Mouse (Mus musculus): ENCODE measurements around the gene Shank2. TPM values are rescaled to one million over a fixed set of nuclear protein-coding genes. Genes with fewer than 3 reads are reported as not detected.

Shank2 gene
- total and polyA plus RNA-seq, 2 experiments from 2014 or later, result 0.19 to 0.95 TPM

GRCm38 (mm10) chr7:144030796-144031195 lies 29.1 kb downstream of the Shank2 start:
- 57% methylated on average over 11 of the region's 11 CpGs for WGBS
- ATAC-seq (ENCODE audit: insufficient read depth, low read depth), result no peak

GRCm38 (mm10) chr7:144031611-144032010 lies 29.9 kb downstream of the Shank2 start:
- no peaks in the 10 kb centered on the region for H3K27me3 ChIP-seq (ENCODE audit: control insufficient read depth, insufficient read depth, low read length)
- no peak for TF ChIP-seq EP300 (IDR thresholded peaks at IDR 0.05; ENCODE audit: low read depth)
- TF ChIP-seq CTCF (IDR thresholded peaks at IDR 0.05; ENCODE audit: low read depth), result no peak
- no peaks in the 10 kb centered on the region for H3K36me3 ChIP-seq (replicated peaks; ENCODE audit: control insufficient read depth, insufficient read depth, low read length)
- H3K27ac ChIP-seq (ENCODE audit: low read depth), result no peak overlapping the region
- no peak for ATAC-seq (ENCODE audit: insufficient read depth, low read depth)
- H3K9ac ChIP-seq (replicated peaks; ENCODE audit: low read depth, low read length), result no peak overlapping the region
- WGBS, result 82% methylated on average over 3 of the region's 3 CpGs
- DNase-seq (ENCODE audit: low spot score), result no peak
- no peaks in the 10 kb centered on the region for H3K9me3 ChIP-seq (replicated peaks; ENCODE audit: control insufficient read depth, low read length)
- no peaks in the 10 kb centered on the region for H3K4me1 ChIP-seq (ENCODE audit: control insufficient read depth, insufficient read depth)
- H3K4me2 ChIP-seq (ENCODE audit: low read depth, low read length), result no peak overlapping the region
- no peak overlapping the region for H3K4me3 ChIP-seq (ENCODE audit: low read depth, low read length)

More at GRCm38 (mm10) chr7:144030796-144031195, 29.1 kb downstream of the Shank2 start:
- no peak for DNase-seq (ENCODE audit: low spot score)
- TF ChIP-seq EP300 (IDR thresholded peaks at IDR 0.05; ENCODE audit: low read depth), result no peak
- Histone ChIP-seq H3K9ac (replicated peaks; ENCODE audit: low read depth, low read length) (no peak overlapping the region), H3K27ac (ENCODE audit: low read depth) (no peak overlapping the region), H3K4me1 (ENCODE audit: control insufficient read depth, insufficient read depth) (no peaks in the 10 kb centered on the region), H3K9me3 (replicated peaks; ENCODE audit: control insufficient read depth, low read length) (no peaks in the 10 kb centered on the region), H3K27me3 (ENCODE audit: control insufficient read depth, insufficient read depth, low read length) (no peaks in the 10 kb centered on the region), H3K4me2 (ENCODE audit: low read depth, low read length) (no peak overlapping the region), H3K4me3 (ENCODE audit: low read depth, low read length) (no peak overlapping the region), H3K36me3 (replicated peaks; ENCODE audit: control insufficient read depth, insufficient read depth, low read length) (no peaks in the 10 kb centered on the region)

- TF ChIP-seq EP300 (IDR thresholded peaks at IDR 0.05; ENCODE audit: low read depth) (no peak), CTCF (IDR thresholded peaks at IDR 0.05; ENCODE audit: low read depth) (no peak)
- no peaks in the 10 kb centered on the region for H3K36me3 ChIP-seq (replicated peaks; ENCODE audit: control insufficient read depth, insufficient read depth, low read length)
- no peaks in the 10 kb centered on the region for H3K4me1 ChIP-seq (ENCODE audit: control insufficient read depth, insufficient read depth)
- ATAC-seq (ENCODE audit: insufficient read depth, low read depth) (no peak), DNase-seq (ENCODE audit: low spot score) (no peak)
- H3K9ac ChIP-seq (replicated peaks; ENCODE audit: low read depth, low read length), result no peak overlapping the region
- no peaks in the 10 kb centered on the region for H3K9me3 ChIP-seq (replicated peaks; ENCODE audit: control insufficient read depth, low read length)
- 96% methylated on average over 11 of the region's 11 CpGs for WGBS
- H3K27me3 ChIP-seq (ENCODE audit: control insufficient read depth, insufficient read depth, low read length), result no peaks in the 10 kb centered on the region
- no peak overlapping the region for H3K27ac ChIP-seq (ENCODE audit: low read depth)
- no peak overlapping the region for H3K4me2 ChIP-seq (ENCODE audit: low read depth, low read length)
- H3K4me3 ChIP-seq (ENCODE audit: low read depth, low read length), result no peak overlapping the region
Observed at GRCm38 (mm10) chr7:144037541-144037940, 35.8 kb downstream of the Shank2 start.

GRCm38 (mm10) chr7:144037966-144038669 lies 36.4 kb downstream of the Shank2 start:
- WGBS, result 10% methylated on average over 9 of the region's 9 CpGs
- peak; percentile 82 for ATAC-seq (ENCODE audit: insufficient read depth, low read depth)
- no peak overlapping the region for H3K9ac ChIP-seq (replicated peaks; ENCODE audit: low read depth, low read length)

GRCm38 (mm10) chr7:144038741-144039140 lies 37.0 kb downstream of the Shank2 start:
- Histone ChIP-seq H3K9ac (replicated peaks; ENCODE audit: low read depth, low read length) (no peak overlapping the region), H3K27ac (ENCODE audit: low read depth) (peak overlapping the region; percentile 52; the same call in 1 of the 2 replicates), H3K4me2 (ENCODE audit: low read depth, low read length) (peak overlapping the region; percentile 20; the same call in 1 of the 2 replicates), H3K9me3 (replicated peaks; ENCODE audit: control insufficient read depth, low read length) (no peaks in the 10 kb centered on the region), H3K36me3 (replicated peaks; ENCODE audit: control insufficient read depth, insufficient read depth, low read length) (no peaks in the 10 kb centered on the region), H3K27me3 (ENCODE audit: control insufficient read depth, insufficient read depth, low read length) (no peaks in the 10 kb centered on the region), H3K4me3 (ENCODE audit: low read depth, low read length) (no peak overlapping the region), H3K4me1 (ENCODE audit: control insufficient read depth, insufficient read depth) (no peaks in the 10 kb centered on the region)
- 58% methylated on average over 8 of the region's 8 CpGs for WGBS
- no peak for DNase-seq (ENCODE audit: low spot score)
- no peak for ATAC-seq (ENCODE audit: insufficient read depth, low read depth)
- no peak for TF ChIP-seq EP300 (IDR thresholded peaks at IDR 0.05; ENCODE audit: low read depth)
- TF ChIP-seq CTCF (IDR thresholded peaks at IDR 0.05; ENCODE audit: low read depth), result no peak

More at GRCm38 (mm10) chr7:144037966-144038669, 36.4 kb downstream of the Shank2 start:
- Histone ChIP-seq H3K4me1 (ENCODE audit: control insufficient read depth, insufficient read depth) (no peaks in the 10 kb centered on the region), H3K36me3 (replicated peaks; ENCODE audit: control insufficient read depth, insufficient read depth, low read length) (no peaks in the 10 kb centered on the region), H3K4me2 (ENCODE audit: low read depth, low read length) (peak overlapping the region; percentile 20; the same call in 1 of the 2 replicates), H3K9me3 (replicated peaks; ENCODE audit: control insufficient read depth, low read length) (no peaks in the 10 kb centered on the region), H3K4me3 (ENCODE audit: low read depth, low read length) (no peak overlapping the region), H3K27me3 (ENCODE audit: control insufficient read depth, insufficient read depth, low read length) (no peaks in the 10 kb centered on the region), H3K27ac (ENCODE audit: low read depth) (peak overlapping the region; percentile 52; the same call in 1 of the 2 replicates)
- TF ChIP-seq CTCF (IDR thresholded peaks at IDR 0.05; ENCODE audit: low read depth) (no peak), EP300 (IDR thresholded peaks at IDR 0.05; ENCODE audit: low read depth) (no peak)
- peak; percentile 61 for DNase-seq (ENCODE audit: low spot score)
